Mouse (Mus musculus) embryo, embryonic 9.5 days (tissue): ENCODE results near the gene Myo7a.

Experiments
- DNase-seq: peaks from one replicate; pipeline ENCODE4 v3.0.0-alpha.2; 2017; ENCODE audit errors: extremely low spot score

Gene Myo7a

DNA sequence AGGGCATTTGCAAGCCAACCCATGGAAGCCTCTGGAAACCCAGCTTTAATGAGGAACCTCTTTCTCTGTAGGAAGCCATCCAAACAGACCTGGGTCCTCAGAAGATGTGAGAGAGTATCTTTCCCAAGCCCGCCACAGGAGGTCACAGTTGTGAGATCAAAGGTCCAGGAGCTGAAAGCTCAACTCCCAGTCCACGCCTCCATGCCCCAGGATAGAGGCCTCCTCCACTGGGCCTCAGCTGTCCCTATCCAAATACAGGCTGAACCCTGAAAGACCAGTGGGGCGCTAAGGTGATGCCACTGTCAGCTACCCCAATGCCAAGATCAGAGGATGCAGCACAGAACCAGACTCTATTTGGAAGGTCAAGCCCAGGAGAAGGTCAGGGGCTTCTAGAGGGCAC is 23.3 kb upstream of the Myo7a start:
- DNase-seq = no peak

DNA sequence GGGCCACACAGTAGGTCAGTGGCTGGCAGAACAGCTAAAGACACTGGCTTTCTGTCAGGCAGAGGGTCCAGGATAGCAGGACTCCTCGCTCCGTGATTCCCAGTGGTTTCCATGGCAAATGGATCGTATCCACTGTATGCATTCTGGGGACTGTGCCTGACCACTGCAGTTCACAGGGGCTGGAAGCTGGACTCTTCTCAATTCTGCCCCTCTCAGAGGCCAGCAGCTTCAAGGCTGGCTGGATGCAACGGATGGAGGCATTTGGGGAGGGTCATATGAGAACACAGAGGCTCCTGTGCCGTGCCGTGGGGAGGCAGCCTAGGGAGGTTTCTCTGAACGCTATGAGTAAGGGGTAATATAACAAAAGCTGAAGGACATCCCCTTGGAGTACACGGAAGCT is 22.9 kb upstream of the Myo7a start:
- no peak for DNase-seq

DNA sequence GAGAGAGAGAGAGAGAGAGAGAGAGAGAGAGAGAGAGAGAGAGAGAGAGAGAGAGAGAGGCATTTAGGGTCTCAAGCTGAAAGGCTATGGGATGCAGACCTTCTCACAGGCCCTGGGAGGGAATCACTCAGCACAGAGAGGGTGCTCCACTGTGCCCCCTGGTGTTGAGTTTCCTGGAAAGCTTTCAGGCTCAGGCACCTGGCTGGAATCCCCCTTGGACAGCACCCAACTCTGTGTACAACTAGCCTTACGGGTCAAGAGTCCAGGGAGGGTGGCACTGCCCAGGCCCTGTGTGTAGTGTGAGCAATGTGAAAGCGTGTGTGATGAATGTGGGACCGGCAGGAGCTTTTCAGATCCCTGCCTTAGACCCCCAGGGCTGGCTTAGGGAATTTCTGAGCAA is 21.9 kb upstream of the Myo7a start:
- no peak for DNase-seq

DNA sequence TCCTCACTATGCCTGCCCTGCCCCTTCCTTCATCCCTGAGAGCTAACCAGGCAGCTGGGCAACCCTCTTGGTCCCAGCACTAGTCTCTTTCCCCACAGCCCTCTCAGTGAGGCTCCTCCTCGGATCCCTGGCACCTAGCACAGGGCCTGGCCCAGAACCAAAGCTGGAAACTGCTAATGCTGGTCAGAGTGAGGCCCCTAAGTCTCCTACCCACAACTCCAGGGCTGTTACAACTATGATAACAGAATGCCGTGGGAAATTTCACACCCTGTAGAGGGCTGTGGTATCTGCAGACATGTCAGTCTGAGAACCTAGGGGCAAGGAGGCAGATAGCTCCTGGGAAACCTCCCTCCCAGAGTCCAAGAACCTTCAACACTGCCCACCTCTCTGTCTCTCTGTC is 21.3 kb upstream of the Myo7a start:
- no peak for DNase-seq

DNA sequence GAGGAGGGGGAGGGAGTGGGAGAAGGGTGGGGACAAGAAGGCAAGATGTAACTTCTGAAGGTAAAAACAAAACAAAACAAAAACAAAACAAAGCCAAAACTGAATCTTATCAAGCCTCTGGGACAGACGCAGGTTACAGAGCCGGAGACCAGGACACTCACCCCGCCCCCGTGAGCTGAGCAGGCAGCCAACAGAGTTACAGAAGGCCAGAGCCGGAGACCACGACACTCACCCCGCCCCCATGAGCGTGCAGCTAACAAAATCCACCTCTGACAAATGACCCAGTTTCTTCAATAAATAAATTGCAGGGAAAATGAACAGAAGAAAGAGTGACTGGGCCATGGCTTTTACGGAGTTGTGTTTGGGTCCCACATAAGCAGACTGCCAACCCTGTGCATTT is 19.9 kb upstream of the Myo7a start:
- DNase-seq = no peak

DNA sequence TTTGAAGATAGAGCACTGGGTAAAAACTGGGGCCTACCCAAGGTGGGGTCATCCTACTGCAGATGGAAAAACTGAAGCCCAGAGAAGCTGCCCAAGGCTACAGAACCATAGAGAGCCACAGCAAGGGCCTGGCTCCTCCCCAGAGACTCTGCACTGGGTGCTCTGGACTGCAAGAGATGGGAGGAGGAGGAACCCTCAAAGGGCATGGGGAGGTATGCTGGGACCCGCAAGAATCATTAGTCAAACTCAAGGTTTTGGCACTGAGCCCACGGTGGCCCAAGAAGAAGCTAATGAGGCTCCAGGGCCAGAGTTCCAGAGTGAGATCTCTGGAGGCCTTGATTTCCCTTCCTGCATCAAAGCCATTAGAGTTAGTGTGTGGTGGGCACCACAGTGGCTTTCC is 18.7 kb upstream of the Myo7a start:
- no peak for DNase-seq

DNA sequence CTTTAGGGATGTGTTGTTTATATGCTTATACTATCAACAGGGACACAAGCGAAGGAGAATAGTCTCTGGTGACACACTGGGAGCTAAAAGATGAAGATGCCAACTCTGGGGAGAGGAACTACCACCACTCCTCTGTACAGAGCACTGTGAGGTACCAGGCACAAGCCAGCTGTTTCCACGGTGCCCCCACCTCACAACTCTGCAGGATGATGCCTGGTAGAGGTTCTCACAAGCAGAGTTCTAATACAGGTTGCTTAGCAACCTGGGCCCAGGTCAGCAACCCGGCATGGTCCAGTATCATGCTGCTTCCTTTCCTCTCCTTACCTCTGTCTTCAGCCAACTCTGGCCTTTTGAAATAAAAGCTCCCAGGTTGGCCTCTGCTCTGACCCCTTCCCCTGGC is 18.3 kb upstream of the Myo7a start:
- no peak for DNase-seq

DNA sequence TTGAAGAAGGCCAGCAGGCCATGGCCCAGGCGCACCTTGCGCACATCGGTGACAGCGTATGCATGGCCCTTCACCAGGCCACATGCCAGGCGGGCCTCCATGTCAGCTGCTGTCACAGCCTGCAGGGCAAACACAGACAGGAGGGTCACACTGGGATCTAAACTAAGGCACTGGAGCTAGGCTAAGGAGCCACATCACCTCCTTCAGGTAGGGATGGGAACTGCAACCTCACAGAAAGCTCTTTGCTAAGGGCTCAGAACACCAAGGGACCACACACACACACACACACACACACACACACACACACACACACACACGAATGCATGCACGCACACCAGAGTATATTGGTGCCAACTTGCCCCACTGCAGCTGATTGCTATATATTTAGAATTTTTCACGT is 12.4 kb upstream of the Myo7a start:
- DNase-seq = no peak

DNA sequence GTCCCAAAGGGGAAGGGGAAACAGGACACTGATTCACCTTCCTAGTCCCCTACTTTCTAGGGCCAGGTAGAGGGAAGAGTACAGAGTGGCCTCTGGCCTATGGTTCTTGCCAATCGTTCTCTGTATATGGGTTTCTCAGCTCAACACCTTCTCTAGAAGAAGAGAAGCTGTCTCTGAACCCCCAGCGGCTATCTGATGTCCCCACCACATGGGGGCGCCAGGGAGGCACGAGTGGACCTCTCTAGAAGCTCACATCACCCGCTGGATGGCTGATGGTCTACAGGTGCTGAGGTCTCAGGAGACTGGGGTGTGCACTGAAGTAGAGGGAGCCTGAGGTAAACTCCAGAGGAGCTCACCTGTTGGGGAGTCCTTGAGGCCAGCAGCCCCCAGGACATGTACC is 6.1 kb upstream of the Myo7a start:
- DNase-seq = no peak

DNA sequence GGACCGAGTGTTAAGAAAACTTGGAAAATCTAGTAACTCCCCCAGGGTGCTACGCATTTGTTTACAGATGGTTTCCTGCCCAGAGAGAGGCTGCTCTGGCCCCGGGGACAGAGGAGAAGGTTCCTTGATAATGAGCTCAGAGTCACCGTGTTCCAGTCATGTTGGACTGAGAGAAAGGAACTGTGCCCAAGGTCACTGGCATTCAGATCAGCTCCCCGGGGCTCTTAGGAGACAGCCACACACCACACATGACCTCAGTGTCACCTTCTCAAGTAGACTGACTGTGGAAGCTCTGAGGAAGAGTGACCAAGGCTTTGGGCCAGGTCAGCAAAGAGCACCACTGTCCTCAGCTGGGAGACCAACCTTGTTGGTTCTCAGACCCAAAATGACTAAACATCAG is 5.4 kb upstream of the Myo7a start:
- DNase-seq = no peak

DNA sequence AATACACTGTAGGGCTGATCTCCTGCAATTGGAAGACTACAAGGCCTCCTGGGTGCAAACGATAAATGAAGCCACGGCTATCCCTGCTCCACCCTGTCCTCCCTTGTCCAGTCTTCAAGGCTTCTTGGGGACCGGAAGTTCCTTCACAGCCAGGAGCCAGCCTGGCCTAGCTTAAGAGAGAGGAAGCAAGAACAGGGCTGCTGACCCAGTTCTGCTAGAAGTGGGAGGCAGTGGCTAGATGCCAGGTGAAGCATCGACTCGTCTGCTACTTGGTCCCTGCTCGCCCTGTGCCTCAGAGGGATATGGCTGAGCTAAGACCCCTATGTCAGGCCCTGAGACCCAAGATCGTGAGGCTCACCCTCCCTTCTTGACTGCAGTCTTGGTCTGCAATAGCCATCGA is 2.3 kb upstream of the Myo7a start:
- no peak for DNase-seq

DNA sequence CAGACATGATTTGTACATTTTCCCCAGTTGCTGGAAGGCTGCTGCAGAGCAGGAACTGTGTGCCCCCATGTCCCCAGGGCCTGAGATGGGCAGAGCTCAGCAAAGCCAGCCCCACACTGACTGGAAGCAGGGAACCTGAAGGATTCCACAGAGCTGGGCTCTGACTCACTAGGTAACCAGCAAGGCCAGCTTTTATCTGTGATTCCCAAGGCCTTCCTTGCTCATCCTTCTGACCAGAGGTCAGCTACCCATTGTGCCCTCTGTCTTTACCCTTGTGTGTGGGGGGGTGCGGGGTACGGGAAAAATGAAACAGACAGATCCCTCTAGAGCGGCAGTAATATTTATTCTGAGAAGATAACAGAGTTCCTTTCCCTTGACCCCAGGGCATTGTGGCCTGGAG is 1.9 kb upstream of the Myo7a start:
- DNase-seq = no peak

DNA sequence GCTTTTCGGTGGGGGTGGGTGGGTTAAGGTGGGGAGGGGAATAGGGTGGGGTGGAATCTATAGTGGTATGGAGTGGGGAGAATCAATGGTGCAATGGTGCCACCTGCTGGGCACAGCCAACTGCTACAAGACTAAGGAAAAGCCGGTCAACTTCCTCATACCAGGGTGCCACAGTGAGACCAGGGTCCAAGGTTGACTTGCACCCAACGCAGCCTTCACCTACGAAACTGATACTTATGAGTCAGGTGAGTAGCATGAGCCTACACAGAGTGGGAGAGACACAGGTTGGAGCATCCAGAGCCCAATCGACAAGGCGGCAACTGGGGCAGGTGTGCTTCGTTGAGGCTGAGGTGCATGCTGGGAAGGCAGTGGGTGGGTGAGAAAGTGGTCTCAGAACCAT is 1.0 kb upstream of the Myo7a start:
- peak; percentile 75 for DNase-seq

DNA sequence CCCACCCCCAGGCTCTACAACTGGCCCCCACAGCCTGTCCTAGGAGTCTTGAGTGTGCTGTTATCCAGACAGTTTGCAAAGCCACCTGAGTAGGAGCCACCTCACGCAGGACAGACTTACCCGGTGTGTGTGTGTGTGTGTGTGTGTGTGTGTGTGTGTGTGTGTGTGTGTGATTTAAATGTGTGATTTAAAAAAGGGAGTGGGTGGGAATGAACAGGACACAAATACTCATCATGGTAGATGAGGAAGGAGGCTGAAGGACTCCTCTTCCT is 573 bp upstream of the Myo7a start:
- no peak for DNase-seq

DNA sequence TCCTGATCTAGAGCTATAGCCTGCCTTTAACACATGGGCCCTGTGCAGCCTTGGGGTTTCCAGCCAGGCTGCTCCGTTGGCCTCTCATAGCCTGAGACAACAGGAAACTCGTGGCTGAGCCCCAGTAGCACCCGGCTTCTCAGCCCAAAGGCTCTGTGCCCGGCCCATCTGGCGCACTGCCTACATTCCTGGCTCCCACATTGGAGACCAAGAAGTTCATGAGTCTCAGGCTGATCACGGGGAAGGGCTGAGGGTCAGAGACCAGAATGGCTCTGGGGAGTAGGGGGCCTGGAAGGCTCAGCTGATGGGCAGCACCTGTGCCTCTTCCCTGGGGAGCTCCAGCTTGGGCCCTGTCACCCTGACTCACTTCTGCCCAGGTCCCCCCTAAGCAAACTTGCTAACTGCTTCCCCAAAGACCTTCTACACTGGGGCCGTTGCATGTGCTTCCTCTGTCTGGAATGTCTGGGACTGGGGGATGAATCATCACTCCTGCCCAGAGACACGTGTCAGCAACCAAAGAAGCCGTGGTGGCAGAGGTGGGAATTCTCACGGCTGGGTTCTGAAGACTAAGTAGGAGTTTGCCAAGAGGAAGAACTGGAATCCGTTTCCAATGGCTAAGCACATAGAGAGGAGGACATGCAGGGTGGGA is 2.2 kb downstream of the Myo7a start:
- no peak for DNase-seq

DNA sequence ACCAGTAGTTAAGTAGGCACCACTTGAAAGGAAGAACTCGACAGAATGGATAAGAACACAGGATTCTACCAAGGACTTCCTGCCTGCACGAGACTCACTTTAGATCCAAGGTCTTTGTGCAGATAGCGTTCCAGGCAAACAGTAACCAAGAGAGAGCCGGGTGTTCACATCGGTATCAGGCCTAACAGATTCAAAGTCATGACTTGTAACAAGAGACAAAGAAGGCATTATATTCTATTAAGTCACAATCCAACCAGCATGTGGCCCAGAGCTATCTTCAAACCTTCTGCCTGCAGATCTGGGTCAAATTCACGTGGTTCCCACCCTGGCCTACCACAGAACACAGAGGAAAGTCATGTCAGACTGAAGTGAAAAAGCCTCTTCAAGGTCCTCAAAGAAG is 4.7 kb downstream of the Myo7a start:
- no peak for DNase-seq

DNA sequence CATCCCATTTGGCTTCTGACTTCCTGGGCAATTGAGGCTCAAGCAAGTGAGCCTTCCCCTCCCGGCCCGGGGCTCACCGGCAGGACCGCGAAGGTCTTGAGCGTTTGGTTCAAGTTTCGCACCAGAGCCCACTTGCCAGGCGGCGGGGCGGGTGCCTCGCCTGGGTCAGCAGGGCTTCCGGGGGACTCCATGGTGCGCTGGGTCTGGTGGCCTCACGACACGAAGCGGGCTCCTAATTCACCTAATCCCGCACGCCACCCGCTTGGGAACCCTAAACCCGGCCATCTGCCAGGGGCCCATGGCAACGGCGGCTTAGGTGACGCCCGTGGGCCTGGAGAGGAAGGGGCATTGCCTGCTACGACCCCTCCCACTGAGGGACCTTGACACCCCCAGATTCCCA is 8.1 kb downstream of the Myo7a start:
- DNase-seq = peak; percentile 24

DNA sequence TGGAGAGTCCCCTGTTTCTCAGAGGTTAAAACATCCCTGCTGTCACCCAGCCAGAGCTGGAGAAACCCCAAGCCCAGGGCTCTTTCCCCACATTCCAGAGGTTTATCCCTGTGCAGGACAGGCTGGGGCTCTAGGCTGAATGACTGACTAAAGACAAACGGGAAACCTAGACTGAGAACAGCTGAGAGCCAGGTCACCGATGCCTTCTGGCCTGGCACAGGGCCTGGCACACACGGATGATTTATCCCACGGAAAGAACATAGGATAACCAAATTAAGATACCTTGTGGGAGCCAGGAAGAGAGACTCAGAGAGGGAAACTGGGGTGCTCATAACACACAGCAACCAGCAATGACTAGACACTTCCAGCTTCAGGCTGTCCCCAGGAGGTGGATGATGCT is 9.6 kb downstream of the Myo7a start:
- DNase-seq = no peak

DNA sequence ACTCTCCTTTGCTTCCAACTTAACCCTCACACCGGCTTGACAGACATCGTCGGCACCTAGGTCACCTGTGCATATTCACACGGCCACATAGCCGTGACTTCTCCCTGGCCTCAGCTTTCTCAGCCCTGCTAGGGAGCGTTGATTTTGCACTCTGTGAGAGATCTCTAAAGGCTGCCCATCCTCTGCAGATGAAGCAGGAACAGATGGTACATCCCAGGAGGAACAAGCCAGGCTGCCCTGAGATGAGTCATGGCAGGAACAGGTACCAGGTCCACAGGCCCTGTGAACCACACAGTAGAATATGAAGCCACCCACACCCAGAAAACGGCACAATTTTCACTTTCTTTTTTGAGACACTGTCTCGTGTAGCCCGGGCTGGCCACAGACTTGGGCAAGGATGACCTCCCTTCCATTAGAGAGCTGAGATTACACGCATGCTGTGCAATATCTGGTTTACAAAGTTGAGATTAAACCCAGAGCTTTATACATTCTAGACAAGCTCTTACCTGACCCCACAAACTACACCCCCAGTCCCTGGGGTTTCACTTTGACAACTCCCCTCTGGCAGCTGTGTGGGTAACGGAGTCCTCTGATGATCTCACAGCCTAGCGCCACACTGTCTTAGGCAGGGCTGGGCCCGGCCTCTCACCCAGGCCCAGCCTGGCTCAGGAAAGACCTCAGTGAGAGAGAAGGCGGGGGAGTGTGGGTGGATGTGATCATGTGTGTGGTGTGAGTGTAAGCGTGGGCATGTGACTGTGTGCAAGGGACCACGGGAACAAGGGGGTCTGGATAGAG is 10.5 kb downstream of the Myo7a start:
- DNase-seq = no peak

DNA sequence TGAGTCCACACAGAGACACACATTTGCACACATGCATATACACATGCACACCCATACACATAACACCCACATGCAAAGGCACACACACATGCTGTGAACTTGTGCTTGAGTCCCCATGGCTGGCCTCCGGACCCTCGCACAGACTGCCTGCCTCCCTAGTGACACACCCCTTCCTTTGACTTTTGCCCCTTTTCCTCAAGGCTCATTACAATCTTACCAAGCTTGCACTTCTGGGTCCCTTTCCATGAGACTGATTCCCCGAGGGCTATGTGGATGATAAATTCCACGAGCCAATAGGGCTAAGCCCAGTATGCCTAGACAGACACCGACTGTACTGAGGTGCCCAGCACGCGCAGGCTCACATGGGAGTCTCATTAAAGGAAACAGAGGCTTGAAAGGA is 13.1 kb downstream of the Myo7a start:
- DNase-seq = no peak

DNA sequence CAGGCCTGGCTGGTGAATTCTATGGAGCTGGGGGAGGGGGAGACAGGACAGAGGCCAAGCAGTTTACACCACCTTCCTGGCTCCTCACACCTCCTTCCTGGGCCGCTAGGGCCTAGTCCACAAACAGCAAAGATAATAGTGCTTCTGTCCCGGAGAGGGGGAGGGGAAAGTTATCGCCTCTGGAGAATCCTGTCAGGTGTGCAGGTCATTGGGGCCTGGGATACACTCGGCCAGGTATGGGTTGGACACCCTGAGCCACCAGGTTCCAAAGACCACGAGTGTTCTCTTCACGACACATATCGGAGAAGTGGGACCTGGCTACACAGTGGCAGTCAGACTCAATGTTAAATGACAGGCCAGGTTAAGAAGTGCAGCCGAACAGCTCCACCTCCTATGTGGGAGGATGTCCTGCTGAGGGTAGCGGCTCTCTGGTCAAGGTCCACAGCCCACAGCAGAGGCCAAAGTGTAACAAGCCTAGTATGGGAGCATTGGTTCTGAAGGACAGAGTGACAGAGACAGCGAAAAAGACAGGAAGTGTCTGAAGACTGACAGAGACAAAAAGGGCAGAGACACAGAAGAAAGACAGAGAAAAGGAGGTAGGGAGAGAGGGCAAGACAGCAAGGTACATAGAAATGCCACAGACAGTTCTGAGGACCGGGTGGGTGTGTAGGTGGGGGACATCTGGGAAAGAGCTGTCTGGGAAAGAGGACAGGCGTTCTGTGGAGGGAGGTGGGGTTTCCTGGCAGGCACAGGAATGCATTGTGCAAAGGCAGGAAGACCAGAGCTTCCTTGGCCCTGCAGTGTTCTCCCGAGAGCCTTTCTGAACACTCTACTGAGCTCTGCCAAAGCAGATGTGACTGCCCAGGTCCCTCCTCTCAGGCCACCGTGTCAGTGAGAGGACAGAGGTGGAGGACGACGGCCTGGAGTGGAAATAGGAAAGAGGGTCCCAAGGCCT is 14.6 kb downstream of the Myo7a start:
- DNase-seq = peak; percentile 14

DNA sequence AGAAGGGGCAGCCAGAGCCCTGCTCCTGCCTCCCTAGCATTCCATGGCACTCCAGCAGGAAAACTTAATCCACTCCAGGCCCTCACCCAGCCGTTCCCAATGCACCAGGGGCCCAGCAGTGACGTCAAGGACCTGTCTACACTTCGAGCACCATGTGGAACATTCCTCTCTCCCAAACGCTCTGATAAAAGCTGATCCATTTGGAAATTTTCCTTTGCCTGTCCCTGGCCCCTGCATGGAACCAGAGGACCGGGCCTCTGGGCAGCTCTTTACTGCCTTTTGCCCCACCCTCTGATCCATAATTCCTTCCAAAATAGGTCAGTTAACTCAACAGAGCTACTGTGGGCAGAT is 15.4 kb downstream of the Myo7a start:
- no peak for DNase-seq
